Comparison of ENCODE assay signal across 23 mouse cellular contexts in genomic region chr6:92030646-92031045, GRCm38 (mm10). TPM values are rescaled to one million over a fixed set of nuclear protein-coding genes. Genes with fewer than 3 reads are reported as not detected.
DNase-seq lines count a peak whose midpoint lies in the region; ATAC-seq lines count a peak whose summit lies in the region.
"Had no signal": no experiment of that assay in that cellular context is flagged by ENCODE, and none has a peak within 500 bp of the region (broad histone marks: within the 10 kb centered on the region; RNA-seq: fewer than 3 reads in every experiment).

No protein-coding gene starts in this region.

- H3K9me3 ChIP-seq in kidney, embryonic 15.5 days (replicated peaks), result no peaks in the 10 kb centered on the region
- H3K9me3 ChIP-seq: embryonic facial prominence, embryonic 10.5 days; heart, embryonic 12.5 days; hindbrain, embryonic 15.5 days; midbrain, embryonic 10.5 days had no signal

- no peak for ATAC-seq in kidney, embryonic 15.5 days (replicated peaks; ENCODE audit: low FRiP score)
- ATAC-seq: activated CD4-positive, CD25-positive, alpha-beta regulatory T cell, adult 4 months; CD4-positive, CD25-positive, alpha-beta regulatory T cell, adult 4 months; Patski had no signal

- H3K9ac ChIP-seq in kidney, embryonic 15.5 days, result no peak overlapping the region
- H3K9ac ChIP-seq: heart, embryonic 12.5 days; hindbrain, embryonic 15.5 days had no signal

- DNase-seq in adrenal gland, adult 2 months, result peak; percentile 30
- DNase-seq in adrenal gland, postnatal 4 days (ENCODE audit: low spot score in 2 of 2), result no peak
- DNase-seq in kidney, postnatal 10 days, result peak; percentile 40
- peak; percentile 11 for DNase-seq in 416B (ENCODE audit: low read depth)
- DNase-seq in lung, postnatal 36 days, result peak; percentile 57
- DNase-seq in ovary, adult 18-20 months (ENCODE audit: low spot score), result no peak
- DNase-seq in yolk sac, embryonic 10.5 days (ENCODE audit: low spot score), result no peak
- DNase-seq: cerebellum, adult 8-10 months; gastrocnemius, adult 2 months; heart, postnatal 14 days; kidney, adult 8-10 months; layer of hippocampus, adult 9-11 months; left cerebral cortex, postnatal 4 days; right cerebral cortex, postnatal 4 days had no signal

- peaks cover 14% of the 10 kb centered on the region for H3K4me1 ChIP-seq in kidney, embryonic 15.5 days
- H3K4me1 ChIP-seq: hindbrain, embryonic 15.5 days had no signal

- no peak overlapping the region for H3K27ac ChIP-seq in kidney, embryonic 15.5 days
- H3K27ac ChIP-seq: embryonic facial prominence, embryonic 10.5 days; gastrocnemius, adult 2 months; hindbrain, embryonic 15.5 days; left cerebral cortex, adult 2 months; midbrain, embryonic 10.5 days had no signal

- H3K36me3 ChIP-seq in kidney, embryonic 15.5 days, result 0 out of 2 replicates have a peak, but pooled peaks cover 3% of the 10 kb centered on the region
- H3K36me3 ChIP-seq: embryonic facial prominence, embryonic 10.5 days; hindbrain, embryonic 15.5 days; midbrain, embryonic 10.5 days had no signal

- 70% methylated on average over 8 of the region's 8 CpGs for WGBS in kidney, embryonic 15.5 days

- no peak overlapping the region for H3K4me3 ChIP-seq in kidney, embryonic 15.5 days (replicated peaks)
- H3K4me3 ChIP-seq: embryonic facial prominence, embryonic 10.5 days; gastrocnemius, adult 2 months; heart, embryonic 12.5 days; hindbrain, embryonic 15.5 days; left cerebral cortex, adult 2 months; midbrain, embryonic 10.5 days had no signal

- no peak overlapping the region for H3K4me2 ChIP-seq in kidney, embryonic 15.5 days
- H3K4me2 ChIP-seq: heart, embryonic 12.5 days; hindbrain, embryonic 15.5 days had no signal

- H3K27me3 ChIP-seq in kidney, embryonic 15.5 days, result no peaks in the 10 kb centered on the region
- H3K27me3 ChIP-seq: heart, embryonic 12.5 days; hindbrain, embryonic 15.5 days; Patski had no signal

RNA-seq across cellular contexts. Expression of gene Fgd5, which starts 52.0 kb away (rescaled TPM):
- 10 to 100 TPM; 13.1 to 18.5 TPM for total RNA-seq in adrenal gland, adult 2 months (2021)
- 7.4 and 7.7 TPM in 2 replicates for polyA plus RNA-seq in adrenal gland, adult 2 months (2012; rRNA removed)
- 10 to 100 TPM; 23.7 to 25.8 TPM for total RNA-seq in adrenal gland, postnatal 4 days (2021)
- 18.1 and 18.7 TPM in 2 replicates for polyA plus RNA-seq in kidney, embryonic 15.5 days (2015; fragmentation: Nextera tagmentation; extraction: Ambion mirVana)

Comparison
In these comparisons a context has a peak if more than half of its experiments do, and no peak if none do; other contexts are left out.
1. DNase-seq: peak in adrenal gland, adult 2 months (single experiment), kidney, postnatal 10 days (single experiment), 416B (single experiment) and lung, postnatal 36 days (single experiment); none in adrenal gland, postnatal 4 days (0 of 2), ovary, adult 18-20 months (single experiment) and yolk sac, embryonic 10.5 days (single experiment).